Mouse (Mus musculus) CD4-positive, CD25-positive, alpha-beta regulatory T cell, adult 4 months (primary cell): ENCODE data around the gene Clic1. TPM values are rescaled to one million over a fixed set of nuclear protein-coding genes. Genes with fewer than 3 reads are reported as not detected.
"Not testable (repeated sequence)": the region's sequence is repeated elsewhere in the genome, so short reads cannot be mapped to it uniquely, and the experiment has no call there.

Source experiments
- ATAC-seq: one replicate; pipeline ENCODE4 v1.8.0; 2017
- polyA plus RNA-seq, 2 experiments: library from polyadenylated mRNA; unstranded; fragments of 100-300 nt; shearing (Covaris generic); gene quantifications; one replicate each; pipeline ENCODE4 v1.2.1; 2017

The Clic1 gene
- polyA plus RNA-seq, 2 experiments from 2014 or later = 490 to 619 TPM

DNA sequence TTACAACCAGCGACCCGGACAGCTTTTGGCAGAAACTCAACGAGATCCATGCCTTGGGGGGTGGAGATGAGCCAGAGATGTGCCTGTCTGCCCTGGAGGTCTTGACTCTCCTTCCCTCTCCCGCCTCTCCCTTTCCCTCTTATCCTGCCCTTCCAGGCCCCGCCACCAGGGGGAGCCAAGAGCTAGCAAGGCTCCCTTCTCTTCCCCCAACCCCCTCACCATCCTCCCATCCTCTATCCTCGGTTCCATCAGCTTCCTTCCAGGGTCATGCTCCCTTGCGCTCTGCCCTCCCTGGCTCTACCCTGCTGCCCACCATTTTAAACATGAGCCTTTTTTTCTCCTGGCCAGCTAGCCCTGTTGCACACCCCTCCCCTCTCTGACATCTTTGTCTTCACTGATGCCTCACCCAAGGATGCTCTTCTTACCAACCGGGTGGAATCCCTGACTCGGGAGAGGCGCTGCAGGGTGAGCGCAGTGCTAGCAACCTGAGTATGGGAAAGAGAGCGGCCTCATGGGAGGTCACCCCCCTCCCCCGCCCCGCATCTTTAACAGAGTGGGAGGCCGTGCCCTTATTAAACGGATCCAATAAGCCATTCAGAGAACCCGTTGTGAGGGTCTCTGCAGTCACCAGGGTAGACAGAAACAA is 28.5 kb upstream of the Clic1 start:
- peak; percentile 74 for ATAC-seq

GRCm38 (mm10) chr17:35021842-35022477 is 27.8 kb upstream of the Clic1 start:
- no peak for ATAC-seq

DNA sequence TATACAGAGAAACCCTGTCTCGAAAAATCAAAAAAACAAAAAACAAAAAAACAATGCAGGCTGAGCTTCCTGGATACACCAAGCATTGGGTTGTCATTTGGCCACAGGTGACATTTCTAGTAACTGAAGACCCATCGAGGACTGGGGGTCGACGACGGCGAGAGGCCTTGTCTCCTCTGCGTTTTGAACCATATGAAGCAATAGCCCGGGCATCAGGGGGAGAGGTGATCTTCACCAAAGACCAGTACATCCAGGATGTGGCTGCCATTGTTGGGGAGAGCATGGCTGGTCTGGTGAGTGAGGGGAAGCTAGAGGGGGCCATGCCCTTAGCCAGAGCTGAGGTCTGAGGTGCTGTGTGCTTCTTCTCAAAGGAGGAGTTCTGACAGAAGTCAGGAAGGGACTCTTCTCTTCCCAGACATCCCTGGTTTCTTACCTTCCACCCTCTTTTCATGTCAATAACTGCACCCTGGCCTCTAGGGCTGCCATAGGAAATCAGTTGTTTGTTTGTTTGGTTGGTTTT is 27.2 kb upstream of the Clic1 start:
- no peak for ATAC-seq

GRCm38 (mm10) chr17:35023221-35023620 is 26.5 kb upstream of the Clic1 start:
- no peak for ATAC-seq

GRCm38 (mm10) chr17:35023756-35024155 is 26.0 kb upstream of the Clic1 start:
- no peak for ATAC-seq

- no peak for ATAC-seq
These were observed 25.5 kb upstream of the Clic1 start for GRCm38 (mm10) chr17:35024261-35024660.

DNA sequence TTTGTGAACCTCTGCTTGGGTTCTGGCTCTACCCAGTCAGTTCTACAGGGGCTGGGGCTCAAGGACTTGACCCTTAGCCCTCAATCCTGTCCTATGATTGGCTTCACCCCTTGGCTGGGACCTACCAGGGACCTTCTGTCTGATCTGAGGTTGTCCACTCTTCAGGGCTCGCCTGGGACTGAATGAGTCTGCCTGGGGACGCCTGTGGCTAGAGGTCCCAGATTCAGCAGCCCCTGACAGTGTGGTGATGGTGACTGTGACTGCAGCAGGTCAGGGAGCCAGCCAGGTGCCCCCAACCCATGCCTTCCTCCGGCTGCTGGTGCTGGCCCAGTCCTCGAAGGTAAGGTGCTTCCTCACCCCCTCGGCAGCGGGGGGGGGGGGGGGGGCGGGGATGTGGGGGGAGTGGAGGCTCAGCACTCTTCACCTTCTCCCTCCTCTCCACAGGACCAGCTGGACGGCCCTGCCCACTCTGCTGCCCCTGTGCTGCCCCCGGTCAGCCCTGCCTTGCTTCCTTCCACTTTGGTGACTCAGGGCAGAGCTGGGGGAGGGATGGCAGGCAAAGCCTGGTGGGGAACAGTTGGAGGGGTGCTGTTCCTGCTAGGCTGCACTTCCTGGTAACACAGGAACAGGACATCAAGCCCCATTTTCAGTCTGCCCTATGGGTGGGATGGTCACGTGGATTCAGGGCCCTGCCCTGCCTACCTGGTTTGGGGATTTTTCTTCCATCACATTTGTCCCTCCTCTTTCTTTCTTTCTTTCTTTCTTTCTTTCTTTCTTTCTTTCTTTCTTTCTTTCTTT is 24.9 kb upstream of the Clic1 start:
- ATAC-seq = no peak

DNA sequence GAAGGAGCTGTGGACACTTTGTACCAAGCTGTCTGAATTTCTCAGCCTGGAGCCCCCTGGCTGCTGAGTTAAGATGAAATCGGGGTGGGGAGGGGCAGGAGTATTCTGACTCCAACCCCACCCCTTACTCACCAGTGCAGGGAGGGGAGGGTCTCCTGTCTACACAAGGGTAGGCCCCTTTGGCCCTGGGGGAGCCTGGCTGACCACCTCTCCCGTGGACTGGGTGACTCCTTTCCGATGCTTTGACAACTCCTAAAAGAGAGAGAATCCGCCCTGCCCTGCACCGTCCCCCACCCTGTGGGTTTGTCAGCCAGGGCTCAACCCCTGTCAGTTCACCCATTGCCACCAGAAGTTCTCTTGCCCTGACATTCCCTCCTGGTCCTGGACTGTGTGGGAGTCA is 23.6 kb upstream of the Clic1 start:
- ATAC-seq = no peak

DNA sequence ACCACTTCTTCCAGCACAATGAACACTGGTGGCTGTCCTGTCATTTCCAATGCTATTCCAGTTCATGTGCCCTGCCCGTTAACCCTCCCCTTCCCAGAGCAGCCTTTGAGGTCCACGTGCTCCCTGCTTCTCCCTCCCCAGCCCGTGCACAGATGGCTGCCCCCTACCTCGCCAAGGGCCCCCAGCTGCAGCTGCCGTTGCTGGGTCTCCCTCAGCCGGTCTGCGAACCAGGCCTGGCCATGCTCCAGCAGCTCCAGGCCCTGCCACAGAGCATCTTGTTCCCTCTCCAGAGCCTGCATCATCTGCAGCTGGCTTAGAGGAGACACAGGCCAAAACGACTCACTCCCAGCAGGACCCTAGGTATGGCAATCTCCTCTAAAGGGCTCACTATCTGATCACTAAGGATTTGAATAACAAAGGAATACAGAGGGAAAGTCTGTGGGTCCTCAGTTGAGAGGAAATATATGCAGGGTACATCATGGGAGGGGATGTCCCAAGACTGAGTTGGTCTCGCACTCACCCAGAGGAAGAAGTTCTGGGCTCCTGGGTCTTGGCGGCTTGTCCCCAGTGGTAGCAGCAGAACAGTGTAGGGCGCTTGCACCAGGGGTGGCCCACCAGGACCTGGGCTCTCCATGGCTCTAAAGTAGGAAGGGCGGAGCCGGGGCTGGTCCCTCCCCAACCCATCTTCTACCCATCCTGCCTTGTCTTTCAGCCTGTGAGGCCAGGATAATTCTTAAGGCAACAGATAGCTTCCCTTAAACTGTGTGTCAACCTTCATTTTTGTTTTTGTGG is 22.3 kb upstream of the Clic1 start, which contains the start of gene Sapcd1:
TSS of gene Sapcd1 (minus strand) at position 740 of the 792 bp plus-strand sequence.
- peak; percentile 58 for ATAC-seq

GRCm38 (mm10) chr17:35028315-35028714 is 21.5 kb upstream of the Clic1 start:
- ATAC-seq = no peak

DNA sequence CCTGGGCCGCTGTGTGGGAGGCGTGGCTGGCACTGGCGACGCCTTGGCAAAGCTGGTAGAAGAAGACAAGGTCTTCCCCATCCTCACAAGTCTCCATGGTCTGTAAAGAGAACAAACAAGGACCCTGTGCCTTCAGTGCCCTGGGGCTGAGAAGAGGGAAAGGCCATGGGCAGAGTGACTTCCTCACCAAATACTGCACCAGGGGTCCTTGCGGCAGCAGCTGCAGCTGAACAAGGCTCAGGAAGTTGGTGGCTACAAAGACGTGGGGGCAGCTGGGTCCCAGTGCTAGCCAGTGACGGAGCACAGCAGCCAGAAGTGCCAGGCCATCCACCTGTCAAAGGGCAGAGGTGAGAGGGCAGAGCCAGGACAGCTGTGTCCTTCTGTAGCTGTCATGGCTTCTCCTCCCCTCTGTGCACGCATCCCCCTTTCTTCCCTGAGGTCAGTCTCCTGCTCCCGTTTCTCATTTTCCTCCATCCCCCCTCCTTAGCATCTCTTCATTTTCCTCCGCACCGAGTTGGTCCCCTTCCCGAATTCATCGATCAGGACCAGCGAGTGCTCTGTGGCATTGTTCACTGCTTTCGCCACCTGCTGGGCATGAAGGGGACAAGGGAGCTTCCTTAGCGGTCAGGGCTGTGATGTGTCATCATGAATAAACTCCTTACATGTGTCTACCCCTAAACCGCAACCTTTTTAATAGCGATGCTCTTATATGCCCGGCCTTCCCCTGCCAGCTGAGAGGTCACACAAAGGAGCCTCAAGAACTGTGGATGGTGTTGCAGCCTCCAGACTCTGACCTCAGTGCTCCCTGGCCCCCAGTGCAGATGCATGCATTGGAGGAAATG is 19.9 kb upstream of the Clic1 start:
- no peak for ATAC-seq

DNA sequence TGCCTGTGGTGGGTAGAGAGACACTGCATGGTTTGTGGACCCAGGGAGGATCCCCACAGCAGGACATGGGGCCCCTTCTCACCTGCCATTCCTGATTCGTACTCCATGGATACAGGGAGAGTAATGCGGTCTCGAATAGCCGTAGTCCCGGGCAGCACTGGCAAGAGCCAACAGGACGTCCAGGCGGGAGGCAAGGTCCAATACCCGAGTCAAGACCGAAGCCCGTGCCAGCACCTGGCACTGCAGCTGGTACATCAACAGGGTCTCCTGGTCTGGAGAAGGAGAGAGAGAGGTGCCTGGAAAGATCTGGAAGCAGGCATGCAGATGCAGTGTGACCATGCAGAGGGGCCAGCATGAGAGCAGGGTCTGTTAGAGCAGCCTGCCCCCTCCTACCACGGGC is 18.5 kb upstream of the Clic1 start:
- no peak for ATAC-seq

DNA sequence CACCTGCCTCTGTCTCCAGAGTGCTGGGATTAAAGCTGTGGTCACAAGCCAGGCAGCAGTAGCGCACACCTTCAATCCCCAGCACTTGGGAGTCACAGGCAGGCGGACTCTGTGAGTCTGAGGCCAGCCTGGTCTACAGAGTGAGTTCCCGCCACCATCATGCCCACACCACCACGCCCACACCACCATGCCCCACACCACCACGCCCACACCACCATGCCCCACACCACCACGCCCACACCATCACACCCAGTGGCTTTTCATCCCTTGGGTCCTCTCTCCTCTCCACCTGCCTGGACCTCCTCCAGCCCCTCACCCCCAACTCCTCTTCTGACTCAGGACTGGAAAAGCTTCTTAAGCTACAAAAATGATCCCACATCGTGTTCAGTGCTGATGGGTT is 17.9 kb upstream of the Clic1 start:
- ATAC-seq = no peak

GRCm38 (mm10) chr17:35032323-35032870 is 17.4 kb upstream of the Clic1 start:
- ATAC-seq = no peak

DNA sequence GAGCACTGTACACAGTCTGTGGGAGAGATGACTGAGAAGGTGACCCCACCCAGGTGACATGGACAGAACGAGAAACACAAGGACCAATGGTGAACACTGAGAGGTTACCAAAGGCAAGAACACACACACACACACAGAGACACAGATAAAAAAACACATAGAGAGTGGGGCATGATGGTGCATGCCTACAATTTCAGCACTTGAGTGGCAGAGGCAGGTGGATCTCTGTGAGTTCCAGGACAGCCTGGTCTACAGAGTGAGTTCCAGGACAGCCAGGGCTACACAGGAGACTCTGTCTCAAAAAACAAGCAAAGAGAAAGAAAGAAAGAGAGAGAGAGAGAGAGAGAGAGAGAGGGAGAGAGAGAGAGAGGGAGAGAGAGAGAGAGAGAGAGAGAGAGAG is 16.1 kb upstream of the Clic1 start:
- ATAC-seq = not testable (repeated sequence)

- no peak for ATAC-seq
These were observed 14.9 kb upstream of the Clic1 start for GRCm38 (mm10) chr17:35034896-35035295.

DNA sequence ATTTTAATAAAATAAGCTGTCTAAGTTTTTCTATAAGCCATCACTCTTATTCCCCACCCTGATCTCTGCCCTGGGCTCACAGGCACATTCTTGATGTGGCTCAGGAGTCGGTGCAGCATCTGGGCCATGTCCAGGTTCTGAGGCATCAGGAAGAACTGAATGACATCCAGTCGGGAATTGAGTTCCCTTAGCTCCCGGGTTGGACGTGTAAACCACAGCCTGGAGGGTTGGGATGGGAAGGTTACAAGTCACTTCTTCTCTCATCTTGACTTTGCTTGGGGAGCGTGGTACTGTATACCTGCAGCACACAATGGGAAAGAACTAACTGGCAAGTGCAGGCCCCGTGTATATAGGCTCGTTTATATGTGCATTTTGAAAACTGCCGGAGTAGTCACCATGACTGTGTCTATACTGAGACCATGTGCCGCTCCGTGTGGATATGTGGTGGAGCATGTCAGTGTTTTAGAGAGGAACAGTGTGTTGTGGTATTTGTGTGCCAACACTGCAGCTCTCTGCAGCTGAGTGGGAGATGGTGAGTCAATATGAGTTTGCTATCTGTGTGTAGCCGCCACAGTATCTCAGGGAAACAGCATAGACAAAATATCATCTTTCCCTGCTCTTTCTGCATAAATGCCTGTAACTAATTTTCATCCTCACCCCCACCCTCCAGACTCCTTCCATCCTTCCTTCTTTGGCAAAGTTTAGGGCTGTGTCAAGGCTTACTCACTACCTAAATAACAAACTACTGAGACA is 10.5 kb upstream of the Clic1 start:
- no peak for ATAC-seq

GRCm38 (mm10) chr17:35043794-35044193 is 6.0 kb upstream of the Clic1 start:
- ATAC-seq = no peak

DNA sequence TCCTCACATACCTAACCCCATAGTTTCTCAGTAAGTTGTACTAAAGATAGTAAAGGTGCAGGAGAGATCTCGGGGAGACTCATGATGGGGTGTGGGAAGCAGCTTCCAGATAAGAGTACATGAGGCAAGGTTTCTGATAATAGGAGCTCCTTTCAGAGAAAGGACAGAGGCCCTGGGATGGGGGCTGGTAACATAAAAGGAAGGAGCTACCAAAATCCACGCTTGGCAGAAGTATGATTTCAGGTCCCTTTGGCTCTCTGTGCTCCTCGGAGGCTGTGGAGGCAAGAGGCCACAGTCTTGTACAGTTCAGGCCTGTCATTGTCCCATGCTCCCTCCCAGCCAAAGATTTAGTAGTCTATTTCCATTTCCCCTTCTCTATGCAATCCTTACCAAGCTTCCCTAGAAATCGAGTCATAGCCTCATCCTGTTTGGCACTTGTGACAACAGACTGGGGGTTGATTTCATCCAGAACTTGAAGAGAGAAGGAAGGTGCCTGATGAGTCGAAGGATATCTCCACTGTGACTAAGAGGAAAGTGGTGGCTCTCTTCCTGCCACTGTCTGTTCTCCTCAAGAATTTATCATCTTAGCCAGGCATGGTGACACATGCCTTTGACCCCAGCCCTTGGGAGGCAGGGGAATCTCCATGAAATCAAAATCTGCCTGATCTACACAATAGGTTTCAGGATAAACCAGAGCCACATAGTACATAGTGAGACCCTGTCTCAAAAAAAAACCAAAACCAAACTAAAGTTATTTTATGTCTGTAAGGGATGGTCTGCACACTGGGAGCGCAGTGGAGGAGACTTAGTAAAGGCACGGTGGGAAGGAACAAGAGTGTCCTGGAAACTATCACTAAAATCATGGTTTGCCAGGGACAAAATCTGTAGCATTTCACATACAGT is 4.6 kb upstream of the Clic1 start:
- ATAC-seq = no peak
